Mouse (Mus musculus) R1 (cell line): ENCODE results near the gene Cckbr.
A peak's percentile ranks its signal among the peaks of the same experiment; 100 is the strongest.
"Not testable (repeated sequence)": the region's sequence is repeated elsewhere in the genome, so short reads cannot be mapped to it uniquely, and the experiment has no call there.

Experiments used
- DNase-seq: peaks from one replicate; pipeline ENCODE4 v3.0.0-alpha.2; 2018; ENCODE audit warnings: low read depth, low spot score

Gene Cckbr

DNA sequence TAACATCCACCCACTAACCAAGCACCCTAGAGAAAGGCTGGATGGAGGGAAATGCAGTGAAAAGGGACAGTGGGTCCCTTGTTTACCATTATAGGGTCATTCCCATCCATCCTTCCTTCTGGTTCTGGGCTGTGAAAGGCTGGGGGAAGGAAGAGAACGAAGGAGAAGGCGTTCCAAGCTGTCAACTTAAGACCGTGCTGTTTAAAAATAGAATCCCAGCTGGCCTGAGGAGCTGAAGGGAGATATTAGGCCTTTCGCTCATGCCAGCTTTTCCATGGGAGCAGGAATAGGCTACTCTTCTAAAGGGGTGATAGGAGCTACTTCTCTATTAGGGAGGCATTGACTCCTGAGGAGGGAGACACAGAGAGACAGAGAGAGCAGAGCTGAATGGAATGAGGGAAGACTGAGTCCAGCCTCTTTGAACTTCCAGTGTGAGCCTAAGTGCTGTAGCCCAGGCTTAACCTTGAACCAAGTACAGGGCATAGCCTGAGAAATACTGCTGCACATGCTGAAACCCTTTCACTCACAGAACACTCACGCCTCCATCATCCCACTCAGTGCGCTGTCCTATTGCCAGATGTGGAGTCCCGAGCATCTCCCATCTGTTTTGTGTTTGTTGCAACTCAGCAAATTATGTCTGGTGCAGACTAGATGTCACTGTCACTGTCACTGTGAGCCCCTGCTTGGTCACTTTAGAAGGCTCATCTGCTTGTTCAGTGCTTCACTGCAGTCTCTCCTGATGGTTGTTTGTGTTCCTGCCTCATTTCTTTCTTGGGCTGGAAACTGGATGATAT lies 12.6 kb downstream of the Cckbr start:
- no peak for DNase-seq

GRCm38 (mm10) chr7:105441426-105441825 lies 15.9 kb downstream of the Cckbr start:
- no peak for DNase-seq

DNA sequence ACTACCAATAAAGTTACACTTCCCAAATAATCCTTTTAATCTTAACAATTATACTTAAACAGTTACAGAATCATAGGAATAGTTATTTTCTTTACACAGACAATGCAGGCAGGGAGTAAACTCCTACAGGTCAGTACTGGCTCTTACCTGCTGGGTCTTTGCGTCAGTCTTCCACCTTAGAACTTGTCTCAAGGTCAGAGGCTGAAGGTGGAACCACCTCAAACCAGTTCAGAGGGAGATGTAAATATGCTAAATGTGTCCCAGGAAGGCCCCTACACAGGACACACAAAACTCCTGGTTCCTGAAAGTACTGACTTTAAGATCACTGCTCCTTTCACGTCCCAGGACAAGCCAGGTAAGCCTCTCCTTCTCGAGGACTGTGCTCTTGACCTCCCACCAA lies 19.5 kb downstream of the Cckbr start:
- DNase-seq = peak; percentile 46

DNA sequence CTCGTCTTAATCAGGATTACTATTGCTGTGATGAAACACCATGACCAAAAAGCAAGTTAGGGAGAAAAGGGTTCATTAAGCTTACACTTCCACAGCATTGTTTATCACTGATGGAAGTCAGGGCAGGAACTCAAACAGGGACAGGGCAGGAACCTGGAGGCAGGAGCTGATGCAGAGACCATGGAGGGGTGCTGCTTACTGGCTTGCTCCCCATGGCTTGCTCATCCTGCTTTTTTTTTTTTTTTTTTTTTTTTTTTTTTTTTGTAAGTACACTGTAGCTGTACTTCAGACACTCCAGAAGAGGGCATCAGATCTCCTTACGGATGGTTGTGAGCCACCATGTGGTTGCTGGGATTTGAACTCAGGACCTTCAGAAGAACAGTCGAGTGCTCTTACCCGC lies 27.8 kb downstream of the Cckbr start:
- DNase-seq = not testable (repeated sequence)

GRCm38 (mm10) chr7:105458546-105458945 lies 33.0 kb downstream of the Cckbr start:
- DNase-seq = no peak

DNA sequence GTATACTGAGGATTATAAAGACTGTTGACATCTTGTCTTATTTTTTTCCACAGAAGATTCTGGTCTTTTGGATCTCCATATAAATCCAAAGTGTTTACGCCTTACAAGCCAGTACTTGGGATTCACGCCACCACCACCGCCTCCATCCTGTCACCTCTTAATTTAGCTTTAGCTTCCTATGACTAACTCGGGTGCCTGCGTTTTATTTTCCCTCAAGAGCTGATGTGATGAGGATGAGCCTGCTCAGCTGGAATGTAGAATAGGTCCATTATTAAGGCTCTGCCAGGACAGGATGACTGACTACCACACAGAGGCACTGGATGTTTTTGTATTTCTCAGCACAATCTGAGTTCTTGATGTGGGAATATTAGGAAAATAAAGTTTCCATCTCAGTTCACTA lies 40.0 kb downstream of the Cckbr start:
- DNase-seq = not testable (repeated sequence)

DNA sequence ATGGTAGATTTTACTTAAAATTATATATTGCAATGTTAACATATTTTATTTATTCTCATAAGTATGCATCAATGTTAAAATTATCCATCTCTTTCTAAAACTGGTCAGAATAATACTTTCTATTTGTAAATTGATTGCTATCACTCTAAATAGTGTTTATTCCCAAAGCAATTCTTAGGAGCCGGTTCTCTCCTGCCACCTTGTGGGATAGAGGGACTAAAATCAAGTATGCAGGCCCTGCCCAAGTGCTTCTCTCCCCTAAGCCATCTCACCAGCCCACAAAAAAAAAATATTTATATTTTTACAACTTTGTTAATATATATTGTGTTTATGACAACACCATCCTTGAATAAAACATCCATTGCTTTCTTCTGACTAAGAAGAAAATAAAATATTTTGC lies 47.1 kb downstream of the Cckbr start:
- DNase-seq = no peak

- no peak for DNase-seq
These were observed 49.3 kb downstream of the Cckbr start for GRCm38 (mm10) chr7:105474771-105475315.

- DNase-seq = no peak
These were observed 49.9 kb downstream of the Cckbr start for GRCm38 (mm10) chr7:105475396-105475949.

DNA sequence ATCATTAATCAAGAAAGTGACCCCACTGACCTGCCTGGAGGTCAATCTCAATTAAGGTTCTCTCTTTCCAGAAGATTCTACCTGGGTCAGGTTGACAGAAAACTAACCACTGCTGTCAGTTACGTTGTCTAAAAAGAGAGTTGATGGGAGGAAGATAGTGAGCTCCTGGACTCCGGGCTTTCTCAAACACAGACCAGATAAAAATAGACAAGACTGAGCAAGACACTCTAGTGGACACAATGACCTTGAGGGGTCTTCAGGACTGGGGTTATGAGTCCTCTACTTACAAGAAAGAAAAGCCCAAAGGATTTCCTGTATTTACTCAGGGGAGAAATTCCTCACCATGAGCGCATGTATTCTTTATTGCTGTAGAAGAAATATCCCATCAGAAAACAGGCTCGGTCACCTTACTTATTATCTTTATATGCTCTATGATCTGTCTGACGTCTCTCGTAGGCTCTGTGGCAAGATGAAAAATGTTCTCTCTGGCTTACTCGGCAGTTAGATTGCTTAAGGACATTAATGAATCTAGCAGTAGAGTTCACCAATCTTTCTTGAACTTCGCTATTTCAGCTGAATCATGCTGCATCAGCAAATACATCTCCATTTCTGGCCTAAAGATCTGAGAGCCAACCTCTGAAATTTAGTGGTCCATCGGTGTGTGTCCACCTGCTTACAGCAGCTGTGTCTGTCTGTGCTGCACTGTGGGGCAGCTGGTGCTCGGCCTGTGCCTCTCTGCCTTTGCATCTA lies 51.3 kb downstream of the Cckbr start:
- no peak for DNase-seq

DNA sequence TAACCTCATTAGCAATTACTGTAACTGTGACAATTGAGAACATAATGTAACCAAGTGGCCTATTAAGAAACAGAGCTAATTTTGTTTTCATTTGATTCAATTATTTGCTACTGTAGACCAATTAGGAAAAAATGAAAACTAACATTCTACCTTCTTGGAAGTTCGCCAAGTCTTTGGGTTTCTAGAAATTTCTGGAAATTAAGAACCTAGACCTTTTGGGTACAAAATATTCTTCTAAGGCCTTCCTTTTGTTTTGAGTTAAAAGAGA lies 51.8 kb downstream of the Cckbr start:
- no peak for DNase-seq

GRCm38 (mm10) chr7:105477841-105478240 lies 52.3 kb downstream of the Cckbr start:
- DNase-seq = peak; percentile 77

DNA sequence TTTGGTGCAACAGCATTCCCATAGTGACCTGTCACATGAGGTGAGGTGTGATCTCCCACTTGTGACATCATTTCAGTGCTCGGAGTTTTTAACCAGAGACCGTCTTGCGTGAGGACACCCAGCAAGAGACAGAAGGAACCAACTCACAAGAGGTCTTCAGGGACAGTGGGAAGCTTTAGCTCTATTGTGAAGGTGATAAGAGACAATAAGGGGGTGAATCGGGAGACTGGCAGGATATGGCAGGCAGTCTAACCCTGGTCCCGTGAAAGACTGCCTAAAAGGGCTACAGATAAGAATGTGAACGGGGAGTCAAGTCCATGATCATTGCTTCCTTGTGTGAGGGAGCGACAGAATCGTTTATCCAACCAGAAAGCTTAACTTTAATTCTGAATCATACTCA lies 52.8 kb downstream of the Cckbr start:
- no peak for DNase-seq

DNA sequence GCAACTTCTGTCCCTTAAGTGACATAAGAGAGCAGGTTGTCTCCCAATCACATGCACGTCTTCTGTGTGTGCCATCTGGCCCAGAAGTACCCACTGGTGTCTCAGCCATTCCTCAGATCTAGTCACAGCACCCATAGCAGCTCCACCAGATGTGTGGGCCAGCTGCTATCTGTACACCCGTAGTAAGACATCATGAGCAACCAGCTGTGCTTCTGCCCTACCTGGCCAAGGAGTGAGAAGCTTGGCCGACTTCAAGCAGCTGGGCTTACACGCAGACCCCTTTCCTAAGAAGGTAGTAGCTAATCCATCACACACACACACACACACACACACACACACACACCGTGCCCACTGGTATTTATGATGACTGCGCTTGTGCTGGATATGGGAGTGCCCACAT lies 53.7 kb downstream of the Cckbr start:
- no peak for DNase-seq

DNA sequence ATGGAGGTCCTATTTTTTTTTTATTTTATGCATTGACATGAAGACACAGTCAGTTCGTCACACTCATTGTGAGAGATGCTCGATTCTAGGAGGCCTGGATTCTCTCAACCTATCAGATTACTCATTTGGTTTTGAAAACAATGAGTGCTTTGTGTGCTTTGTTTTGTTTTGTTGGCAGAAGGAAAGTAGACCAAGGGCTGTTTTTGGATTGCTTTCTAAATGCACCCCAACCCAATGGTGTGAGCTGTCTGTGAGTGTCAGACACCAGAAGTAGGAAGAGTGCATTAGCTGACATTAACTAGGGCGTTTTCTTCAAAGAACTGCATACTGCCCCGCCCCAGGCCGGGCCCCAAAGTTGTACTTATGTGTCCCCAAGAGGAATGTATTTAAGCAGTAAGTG lies 54.5 kb downstream of the Cckbr start:
- peak; percentile 8 for DNase-seq

GRCm38 (mm10) chr7:105480561-105481504 lies 55.3 kb downstream of the Cckbr start:
- DNase-seq = peak; percentile 69

DNA sequence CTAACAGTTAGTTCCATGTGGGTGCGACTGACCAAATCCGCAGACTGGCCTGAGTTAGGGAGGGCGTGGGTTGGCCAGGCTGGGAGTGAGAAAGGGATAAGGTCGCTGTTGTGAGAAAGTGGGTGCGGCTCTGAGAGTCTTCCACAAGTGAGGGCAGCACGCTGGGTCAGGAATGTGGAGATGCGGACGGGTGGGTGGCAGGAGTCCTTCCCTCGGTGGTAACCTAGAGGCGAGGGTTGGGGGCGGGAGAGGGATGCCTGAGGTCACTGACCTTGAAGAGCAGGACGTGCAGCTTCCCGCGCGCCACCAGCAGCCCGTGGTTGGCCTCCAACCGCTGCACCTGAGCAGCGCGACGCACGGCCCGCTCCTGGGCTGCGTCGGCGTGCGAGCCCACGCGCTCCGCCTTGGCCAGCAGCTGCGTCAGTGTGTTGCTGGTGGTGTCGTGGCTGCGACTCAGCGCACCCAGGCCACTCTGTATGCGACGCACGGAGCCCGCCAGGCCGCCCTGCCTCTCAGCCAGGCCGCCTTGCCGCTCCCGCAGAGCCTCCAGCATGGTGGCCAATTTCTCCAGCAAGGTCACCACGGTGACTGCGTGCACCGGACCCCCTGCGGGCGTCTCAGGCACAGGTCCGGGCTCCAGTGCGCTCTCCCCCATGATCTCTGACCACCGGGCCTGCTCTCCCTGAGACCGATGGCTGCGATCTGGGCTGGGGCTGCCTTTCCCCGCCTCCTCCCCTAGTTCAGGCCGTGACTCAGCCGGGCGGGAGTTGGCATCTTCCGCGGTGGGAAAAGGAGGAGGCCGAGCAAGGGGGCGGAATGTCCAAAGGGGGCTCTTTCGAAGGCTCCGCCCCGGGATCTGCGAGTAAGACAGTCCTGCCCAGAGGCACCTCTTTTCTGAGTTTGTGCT lies 56.2 kb downstream of the Cckbr start, which contains the start of gene Cavin3:
Gene Cavin3 (minus strand): TSS at position 796 of the 907 bp plus-strand sequence.
- DNase-seq = peak; percentile 87

- DNase-seq = peak; percentile 69
These were observed 56.9 kb downstream of the Cckbr start for GRCm38 (mm10) chr7:105482426-105482825.

DNA sequence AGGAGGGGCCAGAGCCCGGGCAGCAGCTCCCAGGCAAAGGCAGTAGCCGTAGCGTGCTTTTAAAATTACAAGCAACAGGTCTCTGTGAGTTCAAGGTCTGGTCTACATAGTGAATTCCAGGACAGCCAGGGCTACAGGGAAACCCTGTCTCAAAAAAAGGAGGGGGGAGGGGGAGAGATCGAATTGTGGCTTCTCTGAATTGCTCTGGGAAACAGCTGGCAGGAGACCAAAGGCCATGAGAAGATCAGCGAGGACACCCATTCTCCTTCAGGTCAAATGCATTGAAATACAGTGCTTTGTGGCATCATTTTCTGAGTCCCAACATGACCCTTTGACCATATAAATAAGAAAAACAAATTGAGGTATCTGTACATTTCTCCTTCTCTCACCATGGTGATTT lies 59.5 kb downstream of the Cckbr start:
- DNase-seq = no peak

DNA sequence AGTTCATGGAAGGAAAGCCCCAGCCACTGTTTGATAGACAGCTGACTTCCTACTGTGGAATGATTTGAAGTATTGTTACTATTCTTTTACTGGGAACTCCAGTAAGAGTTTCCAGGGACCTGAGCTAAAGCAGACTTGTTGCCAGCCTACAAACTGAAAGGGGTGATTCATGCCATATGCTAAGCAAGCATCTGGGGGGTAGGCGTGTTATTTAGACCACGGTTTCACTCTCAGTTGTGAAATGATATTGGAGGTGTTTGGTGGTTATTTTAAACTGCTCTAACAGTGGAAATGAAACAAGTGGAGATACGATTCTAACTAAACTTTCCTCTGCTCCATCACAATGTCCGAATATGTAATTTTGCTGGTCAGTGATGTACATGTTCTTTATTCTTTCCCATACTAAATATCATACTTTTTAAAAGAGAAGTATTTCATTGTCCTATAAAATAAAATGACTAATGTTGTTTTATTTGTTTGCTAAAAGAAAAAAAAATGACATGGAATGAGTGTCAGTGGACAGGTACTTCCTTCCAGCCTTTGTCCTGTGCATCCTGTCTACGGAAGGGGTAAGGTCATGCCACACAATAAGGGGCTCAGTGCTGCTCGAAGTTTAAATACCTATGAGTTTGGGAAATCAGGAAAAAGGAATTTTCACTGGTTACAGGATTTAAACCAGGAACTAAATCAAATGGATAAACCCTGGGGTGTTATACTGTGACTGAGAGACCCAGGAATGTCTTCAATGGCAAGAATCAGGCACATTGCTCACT lies 61.8 kb downstream of the Cckbr start:
- DNase-seq = no peak
